Mouse (Mus musculus): ENCODE measurements at regions not wholly inside any gene's neighbourhood (a gene's known extent, or its start where the extent isn't known, plus 50 kb on each side); places are given as distances from the start of the nearest gene placed in this dataset.

- H3K9me3 ChIP-seq: no peaks in the 10 kb centered on the region
- H3K4me3 ChIP-seq: no peak overlapping the region
- H3K4me1 ChIP-seq (replicated peaks): peaks cover 57% of the 10 kb centered on the region
- H3K27me3 ChIP-seq: no peaks in the 10 kb centered on the region
- H3K36me3 ChIP-seq: no peaks in the 10 kb centered on the region
- peak; percentile 24; the same call in 1 of the 2 replicates for ATAC-seq (ENCODE audit: low read depth)
- H3K27ac ChIP-seq (replicated peaks): peak overlapping the region; percentile 52
- no peak overlapping the region for H3K4me2 ChIP-seq
- WGBS: 54% methylated on average over 10 of the region's 10 CpGs
- no peak overlapping the region for H3K9ac ChIP-seq
These were observed 326.1 kb downstream of the Sox9 start for GRCm38 (mm10) chr11:113107966-113108699.

GRCm38 (mm10) chr11:113109096-113109495 is 327.1 kb downstream of the Sox9 start:
- Histone ChIP-seq H3K36me3 (no peaks in the 10 kb centered on the region), H3K9me3 (no peaks in the 10 kb centered on the region), H3K4me3 (no peak overlapping the region), H3K9ac (no peak overlapping the region), H3K27ac (replicated peaks) (0 out of 2 replicates have a peak overlapping the region, but pooled peaks have one; percentile 52), H3K4me2 (no peak overlapping the region), H3K27me3 (no peaks in the 10 kb centered on the region), H3K4me1 (replicated peaks) (peaks cover 48% of the 10 kb centered on the region)
- WGBS: 86% methylated on average over 4 of the region's 4 CpGs
- no peak for ATAC-seq (ENCODE audit: low read depth)

GRCm38 (mm10) chr11:113113220-113113817 is 331.3 kb downstream of the Sox9 start:
- H3K9ac ChIP-seq: no peak overlapping the region
- no peak overlapping the region for H3K4me2 ChIP-seq
- H3K27ac ChIP-seq (replicated peaks): no peak overlapping the region
- no peaks in the 10 kb centered on the region for H3K27me3 ChIP-seq
- peaks cover 24% of the 10 kb centered on the region for H3K4me1 ChIP-seq (replicated peaks)
- H3K4me3 ChIP-seq: no peak overlapping the region
- ATAC-seq (ENCODE audit: low read depth): no peak
- WGBS: 88% methylated on average over 6 of the region's 6 CpGs
- H3K36me3 ChIP-seq: no peaks in the 10 kb centered on the region
- H3K9me3 ChIP-seq: no peaks in the 10 kb centered on the region

GRCm38 (mm10) chr11:113117179-113117898 is 335.3 kb downstream of the Sox9 start:
- Histone ChIP-seq H3K9ac (no peak overlapping the region), H3K36me3 (no peaks in the 10 kb centered on the region), H3K27me3 (no peaks in the 10 kb centered on the region), H3K4me1 (replicated peaks) (peaks cover 35% of the 10 kb centered on the region), H3K27ac (replicated peaks) (no peak overlapping the region), H3K9me3 (no peaks in the 10 kb centered on the region), H3K4me2 (no peak overlapping the region), H3K4me3 (no peak overlapping the region)
- WGBS: 89% methylated on average over 9 of the region's 9 CpGs
- ATAC-seq (ENCODE audit: low read depth): no peak

GRCm38 (mm10) chr11:113120570-113120969 is 338.5 kb downstream of the Sox9 start:
- WGBS: 27% methylated on average over 6 of the region's 6 CpGs
- H3K27me3 ChIP-seq: no peaks in the 10 kb centered on the region
- H3K9ac ChIP-seq: no peak overlapping the region
- no peaks in the 10 kb centered on the region for H3K9me3 ChIP-seq
- ATAC-seq (ENCODE audit: low read depth): no peak
- no peak overlapping the region for H3K4me2 ChIP-seq
- H3K4me3 ChIP-seq: no peak overlapping the region
- H3K36me3 ChIP-seq: no peaks in the 10 kb centered on the region
- no peak overlapping the region for H3K27ac ChIP-seq (replicated peaks)
- peaks cover 40% of the 10 kb centered on the region for H3K4me1 ChIP-seq (replicated peaks)

- H3K4me3 ChIP-seq: no peak overlapping the region
- no peak for ATAC-seq (ENCODE audit: low read depth)
- no peak overlapping the region for H3K4me2 ChIP-seq
- 0 out of 2 replicates have a peak overlapping the region, but pooled peaks have one; percentile 9 for H3K27ac ChIP-seq (replicated peaks)
- H3K9ac ChIP-seq: 0 out of 2 replicates have a peak overlapping the region, but pooled peaks have one; percentile 8
- H3K4me1 ChIP-seq (replicated peaks): peaks cover 47% of the 10 kb centered on the region
- WGBS: 35% methylated on average over 12 of the region's 12 CpGs
- H3K9me3 ChIP-seq: no peaks in the 10 kb centered on the region
- H3K27me3 ChIP-seq: no peaks in the 10 kb centered on the region
- no peaks in the 10 kb centered on the region for H3K36me3 ChIP-seq
These were observed 339.3 kb downstream of the Sox9 start for GRCm38 (mm10) chr11:113121307-113121706.

- 66% methylated on average over 9 of the region's 9 CpGs for WGBS
These were observed 340.1 kb downstream of the Sox9 start for GRCm38 (mm10) chr11:113122137-113122536.

GRCm38 (mm10) chr11:113122964-113123363 is 340.9 kb downstream of the Sox9 start:
- no peak overlapping the region for H3K9ac ChIP-seq
- no peaks in the 10 kb centered on the region for H3K9me3 ChIP-seq
- peak; percentile 64; the same call in 1 of the 2 replicates for ATAC-seq (ENCODE audit: low read depth)
- H3K4me2 ChIP-seq: no peak overlapping the region
- H3K4me1 ChIP-seq (replicated peaks): peaks cover 61% of the 10 kb centered on the region
- no peaks in the 10 kb centered on the region for H3K36me3 ChIP-seq
- 58% methylated on average over 2 of the region's 2 CpGs for WGBS
- no peaks in the 10 kb centered on the region for H3K27me3 ChIP-seq
- no peak overlapping the region for H3K4me3 ChIP-seq
- peak overlapping the region; percentile 49; the same call in 1 of the 2 replicates for H3K27ac ChIP-seq (replicated peaks)

More at GRCm38 (mm10) chr11:113122137-113122536, 340.1 kb downstream of the Sox9 start:
- H3K36me3 ChIP-seq: no peaks in the 10 kb centered on the region
- no peak overlapping the region for H3K4me2 ChIP-seq
- H3K4me3 ChIP-seq: no peak overlapping the region
- no peak overlapping the region for H3K9ac ChIP-seq
- ATAC-seq (ENCODE audit: low read depth): no peak; the same call in 1 of the 2 replicates
- H3K27me3 ChIP-seq: no peaks in the 10 kb centered on the region
- peaks cover 53% of the 10 kb centered on the region for H3K4me1 ChIP-seq (replicated peaks)
- H3K27ac ChIP-seq (replicated peaks): peak overlapping the region; percentile 49; the same call in 1 of the 2 replicates
- H3K9me3 ChIP-seq: no peaks in the 10 kb centered on the region

- no peaks in the 10 kb centered on the region for H3K9me3 ChIP-seq
- no peak overlapping the region for H3K27ac ChIP-seq (replicated peaks)
- ATAC-seq (ENCODE audit: low read depth): no peak
- 78% methylated on average over 7 of the region's 7 CpGs for WGBS
- H3K4me2 ChIP-seq: no peak overlapping the region
- H3K9ac ChIP-seq: no peak overlapping the region
- no peaks in the 10 kb centered on the region for H3K27me3 ChIP-seq
- no peaks in the 10 kb centered on the region for H3K36me3 ChIP-seq
- H3K4me1 ChIP-seq (replicated peaks): peaks cover 55% of the 10 kb centered on the region
- no peak overlapping the region for H3K4me3 ChIP-seq
These were observed 343.8 kb downstream of the Sox9 start for GRCm38 (mm10) chr11:113125832-113126231.

- Histone ChIP-seq H3K4me3 (no peak overlapping the region), H3K27ac (replicated peaks) (no peak overlapping the region), H3K9me3 (no peaks in the 10 kb centered on the region), H3K36me3 (no peaks in the 10 kb centered on the region), H3K27me3 (no peaks in the 10 kb centered on the region), H3K9ac (no peak overlapping the region), H3K4me1 (replicated peaks) (peaks cover 47% of the 10 kb centered on the region), H3K4me2 (no peak overlapping the region)
- 86% methylated on average over 5 of the region's 5 CpGs for WGBS
- no peak for ATAC-seq (ENCODE audit: low read depth)
These were observed 347.2 kb downstream of the Sox9 start for GRCm38 (mm10) chr11:113129192-113129591.

- whole genome bisulfite sequencing: 95% methylated on average over 7 of the region's 7 CpGs
- H3K9me3 ChIP-seq: no peaks in the 10 kb centered on the region
These were observed 348.0 kb downstream of the Sox9 start for GRCm38 (mm10) chr11:113129975-113130374.

More at GRCm38 (mm10) chr11:113129975-113130374, 348.0 kb downstream of the Sox9 start:
- Histone ChIP-seq H3K27ac (replicated peaks) (no peak overlapping the region), H3K4me1 (replicated peaks) (peaks cover 48% of the 10 kb centered on the region), H3K27me3 (no peaks in the 10 kb centered on the region), H3K4me2 (no peak overlapping the region), H3K9ac (no peak overlapping the region), H3K4me3 (no peak overlapping the region), H3K36me3 (no peaks in the 10 kb centered on the region)
- ATAC-seq (ENCODE audit: low read depth): no peak

Data from neural tube, embryonic 13.5 days (tissue).